Mouse (Mus musculus) heart, postnatal 0 days (tissue): ENCODE data around the gene Ttc28.

Source experiments
- CTCF ChIP-seq: IDR thresholded peaks from 2 replicates; pipeline ENCODE4 v1.5.1; 2016; ENCODE audit warnings: antibody characterized with exemption, control low read depth, low read depth
- EP300 ChIP-seq: IDR thresholded peaks from 2 replicates; pipeline ENCODE4 v1.6.1; 2016; ENCODE audit warnings: antibody characterized with exemption, low read depth

DNA sequence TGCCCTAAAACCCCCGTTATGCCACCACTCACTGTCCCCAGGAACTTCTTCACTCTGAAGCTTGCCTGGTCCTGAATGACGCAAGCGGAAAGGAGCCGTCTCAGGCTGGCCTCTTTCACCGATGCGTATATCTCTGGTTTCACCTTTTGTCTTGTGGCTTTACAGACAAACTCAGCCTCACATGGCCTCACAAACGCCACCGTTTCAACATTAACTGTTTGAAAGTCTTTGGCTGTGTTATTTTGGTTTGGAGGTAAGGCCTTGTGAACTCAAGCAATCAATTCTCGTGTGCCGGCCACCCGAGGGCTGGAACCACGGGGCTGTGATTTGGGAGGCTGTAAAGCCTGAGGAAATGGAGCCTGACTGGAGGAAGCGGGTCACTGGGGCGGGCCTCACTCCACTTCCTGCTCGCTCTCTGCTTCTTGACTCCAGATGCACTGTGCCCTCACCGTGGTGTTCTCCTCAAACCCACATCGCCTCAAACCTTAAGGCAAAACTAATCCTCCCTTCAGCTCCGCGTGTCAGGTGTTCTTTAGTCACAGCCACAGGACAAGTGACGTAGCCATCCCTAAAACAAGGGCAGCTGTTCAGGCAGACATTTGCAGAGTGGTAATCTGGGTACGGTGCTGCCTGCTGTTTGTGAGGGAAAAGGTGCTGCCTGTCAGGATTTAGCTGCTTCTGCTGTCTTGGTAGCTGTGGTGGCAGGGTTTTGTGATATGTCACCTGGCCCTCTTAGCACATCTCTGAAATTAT lies 298.9 kb downstream of the Ttc28 start:
- TF ChIP-seq EP300, result no peak
- TF ChIP-seq CTCF, result no peak
